Mouse (Mus musculus) liver, embryonic 15.5 days (tissue): ENCODE results near the gene Cercam. TPM values are rescaled to one million over a fixed set of nuclear protein-coding genes. Genes with fewer than 3 reads are reported as not detected.

Source experiments
- ATAC-seq: fragments of 200-750 bp; cut with Nextera tagmentation; 2 replicates; pipeline ENCODE4 v1.8.0; 2017; ENCODE audit warnings: moderate number of reproducible peaks, mild to moderate bottlenecking, moderate library complexity; ENCODE audit not compliant: insufficient read depth
- H3K27ac ChIP-seq: fragments of 300-500 bp; sonication (generic); replicated peaks from 2 replicates; pipeline ENCODE4 v1.5.1; 2015; ENCODE audit warnings: mild to moderate bottlenecking, inconsistent platforms
- H3K27me3 ChIP-seq: fragments of 300-500 bp; sonication (generic); 2 replicates; pipeline ENCODE4 v1.6.1; 2015; ENCODE audit warnings: mild to moderate bottlenecking, inconsistent platforms
- H3K36me3 ChIP-seq: fragments of 300-500 bp; sonication (generic); replicated peaks from 2 replicates; pipeline ENCODE4 v1.6.1; 2015; ENCODE audit warnings: moderate library complexity, mild to moderate bottlenecking, inconsistent platforms
- H3K4me1 ChIP-seq: fragments of 300-500 bp; sonication (generic); replicated peaks from 2 replicates; pipeline ENCODE4 v1.6.1; 2015; ENCODE audit warnings: inconsistent platforms
- H3K4me2 ChIP-seq: fragments of 300-500 bp; sonication (generic); 2 replicates; pipeline ENCODE4 v1.6.1; 2015; ENCODE audit warnings: moderate library complexity, mild to moderate bottlenecking, inconsistent platforms
- H3K4me3 ChIP-seq: fragments of 300-500 bp; sonication (generic); replicated peaks from 2 replicates; pipeline ENCODE4 v1.5.1; 2015; ENCODE audit warnings: mild to moderate bottlenecking, inconsistent platforms
- H3K9ac ChIP-seq: fragments of 300-500 bp; sonication (generic); 2 replicates; pipeline ENCODE4 v1.6.1; 2015; ENCODE audit warnings: moderate library complexity, mild to moderate bottlenecking, inconsistent platforms
- H3K9me3 ChIP-seq: fragments of 300-500 bp; sonication (generic); replicated peaks from 2 replicates; pipeline ENCODE4 v1.6.1; 2016; ENCODE audit warnings: inconsistent platforms
- WGBS: fragments of 180-500 bp; shearing (Covaris S2); methylation state at CpG from one replicate; pipeline ENCODE4 v1.1.7; 2015; ENCODE audit warnings: mixed read lengths; ENCODE audit not compliant: insufficient replicate concordance; 5-methylcytosine and 5-hydroxymethylcytosine counted together
- polyA plus RNA-seq: library from polyadenylated mRNA; unstranded; fragments of >200 nt; fragmentation: Nextera tagmentation; extraction: Ambion mirVana; gene quantifications from 2 replicates; pipeline ENCODE4 v1.2.1, GENCODE M21; 2015

Cercam gene
- 35.6 and 36.1 TPM in 2 replicates for polyA plus RNA-seq

- Histone ChIP-seq H3K9ac (peak within 1 kb of the TSS; percentile 84), H3K4me1 (peaks cover 58% of the 10 kb centered on the region), H3K36me3 (peaks cover 35% of the 10 kb centered on the region), H3K4me3 (peak within 1 kb of the TSS; percentile 93), H3K9me3 (no peaks in the 10 kb centered on the region), H3K27me3 (0 out of 2 replicates have a peak, but pooled peaks cover 2% of the 10 kb centered on the region), H3K27ac (peak within 1 kb of the TSS; percentile 100), H3K4me2 (peak within 1 kb of the TSS; percentile 86)
- peak; percentile 76 for ATAC-seq
- 0% methylated on average over 44 of the region's 44 CpGs for WGBS
These were observed at the start of gene Cercam for GRCm38 (mm10) chr2:29868949-29869645. TSS of gene Cercam (plus strand) at chr2:29869164.

GRCm38 (mm10) chr2:29819363-29819762, 49.6 kb upstream of the Cercam start:
- Histone ChIP-seq H3K4me2 (peak overlapping the region; percentile 88), H3K9ac (no peak overlapping the region; the same call in 1 of the 2 replicates), H3K4me3 (peak overlapping the region; percentile 58; the same call in 1 of the 2 replicates), H3K27ac (no peak overlapping the region), H3K9me3 (no peaks in the 10 kb centered on the region), H3K36me3 (0 out of 2 replicates have a peak, but pooled peaks cover 3% of the 10 kb centered on the region), H3K4me1 (peaks cover 26% of the 10 kb centered on the region), H3K27me3 (no peaks in the 10 kb centered on the region)
- WGBS, result 31% methylated on average over 2 of the region's 2 CpGs
- ATAC-seq, result no peak

GRCm38 (mm10) chr2:29820025-29820817, 48.7 kb upstream of the Cercam start, which contains the start of gene Urm1:
TSS of gene Urm1 (plus strand) at chr2:29820075.
- Histone ChIP-seq H3K9me3 (no peaks in the 10 kb centered on the region), H3K36me3 (0 out of 2 replicates have a peak, but pooled peaks cover 3% of the 10 kb centered on the region), H3K27me3 (no peaks in the 10 kb centered on the region), H3K9ac (peak within 1 kb of the TSS; percentile 58), H3K4me3 (peak within 1 kb of the TSS; percentile 58), H3K4me2 (peak within 1 kb of the TSS; percentile 88), H3K27ac (peak within 1 kb of the TSS; percentile 81), H3K4me1 (peaks cover 26% of the 10 kb centered on the region)
- under 1% methylated on average over 35 of the region's 35 CpGs for WGBS
- peak; percentile 65 for ATAC-seq

GRCm38 (mm10) chr2:29826318-29826925, 42.5 kb upstream of the Cercam start:
- Histone ChIP-seq H3K4me1 (peaks cover 30% of the 10 kb centered on the region), H3K4me3 (peak overlapping the region; percentile 87), H3K36me3 (0 out of 2 replicates have a peak, but pooled peaks cover 4% of the 10 kb centered on the region), H3K27ac (peak overlapping the region; percentile 90), H3K9me3 (no peaks in the 10 kb centered on the region), H3K27me3 (no peaks in the 10 kb centered on the region), H3K4me2 (peak overlapping the region; percentile 80), H3K9ac (peak overlapping the region; percentile 68)
- 6% methylated on average over 11 of the region's 11 CpGs for WGBS
- peak; percentile 6; the same call in 1 of the 2 replicates for ATAC-seq

- H3K9ac ChIP-seq, result peak overlapping the region; percentile 75
- H3K4me3 ChIP-seq, result peak overlapping the region; percentile 87
- H3K27me3 ChIP-seq, result no peaks in the 10 kb centered on the region
- ATAC-seq, result peak; percentile 95
- peaks cover 30% of the 10 kb centered on the region for H3K4me1 ChIP-seq
- H3K9me3 ChIP-seq, result no peaks in the 10 kb centered on the region
- under 1% methylated on average over 48 of the region's 48 CpGs for WGBS
- 0 out of 2 replicates have a peak, but pooled peaks cover 4% of the 10 kb centered on the region for H3K36me3 ChIP-seq
- H3K4me2 ChIP-seq, result peak overlapping the region; percentile 80
- H3K27ac ChIP-seq, result peak overlapping the region; percentile 90
These were observed 41.8 kb upstream of the Cercam start for GRCm38 (mm10) chr2:29826926-29827708.

GRCm38 (mm10) chr2:29827709-29828024, 41.3 kb upstream of the Cercam start:
- Histone ChIP-seq H3K4me2 (peak overlapping the region; percentile 80), H3K27ac (peak overlapping the region; percentile 68; the same call in 1 of the 2 replicates), H3K36me3 (peaks cover 7% of the 10 kb centered on the region), H3K4me1 (peaks cover 30% of the 10 kb centered on the region), H3K4me3 (peak overlapping the region; percentile 87), H3K9me3 (no peaks in the 10 kb centered on the region), H3K9ac (peak overlapping the region; percentile 75), H3K27me3 (no peaks in the 10 kb centered on the region)
- under 1% methylated on average over 12 of the region's 12 CpGs for WGBS
- peak; percentile 20; the same call in 1 of the 2 replicates for ATAC-seq

GRCm38 (mm10) chr2:29831106-29831505, 37.9 kb upstream of the Cercam start:
- H3K9ac ChIP-seq, result no peak overlapping the region
- peaks cover 22% of the 10 kb centered on the region for H3K36me3 ChIP-seq
- H3K4me2 ChIP-seq, result no peak overlapping the region
- 86% methylated on average over 4 of the region's 4 CpGs for WGBS
- no peak overlapping the region for H3K27ac ChIP-seq
- ATAC-seq, result no peak
- no peaks in the 10 kb centered on the region for H3K27me3 ChIP-seq
- H3K4me3 ChIP-seq, result no peak overlapping the region
- H3K4me1 ChIP-seq, result peaks cover 24% of the 10 kb centered on the region
- H3K9me3 ChIP-seq, result no peaks in the 10 kb centered on the region

- ATAC-seq, result no peak
These were observed 35.2 kb upstream of the Cercam start for GRCm38 (mm10) chr2:29833796-29834195.

GRCm38 (mm10) chr2:29835391-29835899, 33.5 kb upstream of the Cercam start:
- Histone ChIP-seq H3K27ac (no peak overlapping the region), H3K4me2 (no peak overlapping the region), H3K9ac (no peak overlapping the region), H3K36me3 (peaks cover 33% of the 10 kb centered on the region), H3K4me3 (no peak overlapping the region), H3K4me1 (no peaks in the 10 kb centered on the region; the same call in 1 of the 2 replicates), H3K27me3 (no peaks in the 10 kb centered on the region), H3K9me3 (no peaks in the 10 kb centered on the region)
- WGBS, result 87% methylated on average over 2 of the region's 2 CpGs
- ATAC-seq, result no peak

More at GRCm38 (mm10) chr2:29833796-29834195, 35.2 kb upstream of the Cercam start:
- Histone ChIP-seq H3K27ac (no peak overlapping the region), H3K4me2 (no peak overlapping the region), H3K4me3 (no peak overlapping the region), H3K36me3 (peaks cover 31% of the 10 kb centered on the region), H3K27me3 (no peaks in the 10 kb centered on the region), H3K4me1 (peaks cover 7% of the 10 kb centered on the region; the same call in 1 of the 2 replicates), H3K9me3 (no peaks in the 10 kb centered on the region), H3K9ac (no peak overlapping the region)
- 78% methylated on average over 5 of the region's 5 CpGs for WGBS

GRCm38 (mm10) chr2:29839460-29839859, 29.5 kb upstream of the Cercam start:
- Histone ChIP-seq H3K9ac (no peak overlapping the region), H3K27ac (no peak overlapping the region), H3K4me1 (no peaks in the 10 kb centered on the region), H3K27me3 (peaks cover 15% of the 10 kb centered on the region), H3K4me2 (no peak overlapping the region), H3K4me3 (no peak overlapping the region), H3K9me3 (no peaks in the 10 kb centered on the region), H3K36me3 (peaks cover 45% of the 10 kb centered on the region)
- no peak for ATAC-seq
- WGBS, result 45% methylated on average over 4 of the region's 4 CpGs
